15 mouse cellular contexts compared by ENCODE assay signal in genomic region chr1:168924100-168924815, GRCm38 (mm10).
A peak's percentile ranks its signal among the peaks of the same experiment; 100 is the strongest.
DNase-seq lines count a peak whose midpoint lies in the region; ATAC-seq and TF ChIP-seq lines count a peak whose summit lies in the region.
"Had no signal": no experiment of that assay in that cellular context is flagged by ENCODE, and none has a peak within 500 bp of the region (broad histone marks: within the 10 kb centered on the region; RNA-seq: fewer than 3 reads in every experiment).

No protein-coding gene starts in this region.

- no peak for ATAC-seq in forebrain, postnatal 0 days
- ATAC-seq in forebrain, embryonic 16.5 days, result no peak
- ATAC-seq in midbrain, embryonic 11.5 days (ENCODE audit: low FRiP score), result peak; percentile 92
- ATAC-seq in lung, postnatal 0 days, result no peak
- ATAC-seq in erythroblast, adult 5-6 weeks (replicated peaks; ENCODE audit: low FRiP score, poor library complexity, severe bottlenecking), result no peak

- no peak for TF ChIP-seq CTCF in forebrain, postnatal 0 days (IDR thresholded peaks at IDR 0.05; ENCODE audit: low read depth)
- no peak for TF ChIP-seq CTCF in brain, embryonic 14.5 days (IDR thresholded peaks at IDR 0.05; ENCODE audit: borderline replicate concordance, extremely low read depth, insufficient read depth, insufficient read length)
- no peak for TF ChIP-seq CTCF in lung, postnatal 0 days (IDR thresholded peaks at IDR 0.05)

- no peak overlapping the region for H3K4me3 ChIP-seq in forebrain, postnatal 0 days (ENCODE audit: low read depth, low read length)
- H3K4me3 ChIP-seq in forebrain, embryonic 16.5 days (replicated peaks; ENCODE audit: low read length), result no peak overlapping the region
- H3K4me3 ChIP-seq in embryonic facial prominence, embryonic 10.5 days, result no peak overlapping the region
- H3K4me3 ChIP-seq in midbrain, embryonic 11.5 days (ENCODE audit: low read depth, low read length), result no peak overlapping the region
- H3K4me3 ChIP-seq in lung, postnatal 0 days (ENCODE audit: low read depth, low read length), result no peak overlapping the region
- H3K4me3 ChIP-seq: embryonic facial prominence, embryonic 12.5 days; heart, embryonic 12.5 days had no signal

- no peak for TF ChIP-seq EP300 in lung, postnatal 0 days (IDR thresholded peaks at IDR 0.05)

- no peak overlapping the region for H3K4me2 ChIP-seq in forebrain, postnatal 0 days (ENCODE audit: low read depth)
- no peak overlapping the region for H3K4me2 ChIP-seq in forebrain, embryonic 16.5 days (ENCODE audit: low read length)
- H3K4me2 ChIP-seq in midbrain, embryonic 11.5 days, result no peak overlapping the region
- H3K4me2 ChIP-seq in lung, postnatal 0 days (replicated peaks; ENCODE audit: low read depth, low read length), result no peak overlapping the region
- H3K4me2 ChIP-seq: embryonic facial prominence, embryonic 12.5 days; heart, embryonic 12.5 days had no signal

- no peaks in the 10 kb centered on the region for H3K27me3 ChIP-seq in forebrain, postnatal 0 days (ENCODE audit: insufficient read depth, low read length)
- no peaks in the 10 kb centered on the region for H3K27me3 ChIP-seq in forebrain, embryonic 16.5 days (replicated peaks; ENCODE audit: control insufficient read depth, insufficient read depth, low read length)
- H3K27me3 ChIP-seq in embryonic facial prominence, embryonic 10.5 days (replicated peaks; ENCODE audit: low read depth, poor library complexity, severe bottlenecking), result no peaks in the 10 kb centered on the region
- H3K27me3 ChIP-seq in midbrain, embryonic 11.5 days (ENCODE audit: control insufficient read depth, insufficient read depth, low read length), result no peaks in the 10 kb centered on the region
- H3K27me3 ChIP-seq in lung, postnatal 0 days (replicated peaks; ENCODE audit: insufficient read depth, low read length), result no peaks in the 10 kb centered on the region
- H3K27me3 ChIP-seq: embryonic facial prominence, embryonic 12.5 days; heart, embryonic 12.5 days had no signal

- TF ChIP-seq POLR2A in brain, embryonic 14.5 days (IDR thresholded peaks at IDR 0.05; ENCODE audit: borderline replicate concordance, extremely low read depth, insufficient read depth, insufficient read length, poor library complexity, severe bottlenecking), result no peak

- H3K27ac ChIP-seq in forebrain, postnatal 0 days (ENCODE audit: low read depth, low read length), result no peak overlapping the region
- no peak overlapping the region for H3K27ac ChIP-seq in forebrain, embryonic 16.5 days (ENCODE audit: low read length)
- no peak overlapping the region; the same call in 1 of the 2 replicates for H3K27ac ChIP-seq in embryonic facial prominence, embryonic 10.5 days (replicated peaks)
- 0 out of 2 replicates have a peak overlapping the region, but pooled peaks have one; percentile 10 for H3K27ac ChIP-seq in midbrain, embryonic 11.5 days (ENCODE audit: low read depth, low read length)
- no peak overlapping the region for H3K27ac ChIP-seq in lung, postnatal 0 days (ENCODE audit: low read length)
- H3K27ac ChIP-seq: embryonic facial prominence, embryonic 12.5 days had no signal

- H3K4me1 ChIP-seq in forebrain, postnatal 0 days (ENCODE audit: insufficient read depth), result no peaks in the 10 kb centered on the region
- H3K4me1 ChIP-seq in forebrain, embryonic 16.5 days (replicated peaks; ENCODE audit: control insufficient read depth, insufficient read depth, low read length), result no peaks in the 10 kb centered on the region
- H3K4me1 ChIP-seq in embryonic facial prominence, embryonic 10.5 days, result peaks cover 8% of the 10 kb centered on the region
- peaks cover 9% of the 10 kb centered on the region for H3K4me1 ChIP-seq in midbrain, embryonic 11.5 days (ENCODE audit: control insufficient read depth, insufficient read depth, low read length)
- no peaks in the 10 kb centered on the region for H3K4me1 ChIP-seq in lung, postnatal 0 days (ENCODE audit: insufficient read depth, low read depth, low read length)
- H3K4me1 ChIP-seq: embryonic facial prominence, embryonic 12.5 days; heart, embryonic 12.5 days had no signal

- 27% methylated on average over 5 of the region's 5 CpGs for WGBS in forebrain, postnatal 0 days
- WGBS in forebrain, embryonic 16.5 days, result 26% methylated on average over 5 of the region's 5 CpGs
- WGBS in embryonic facial prominence, embryonic 10.5 days, result 61% methylated on average over 5 of the region's 5 CpGs
- 26% methylated on average over 5 of the region's 5 CpGs for WGBS in midbrain, embryonic 11.5 days
- 86% methylated on average over 5 of the region's 5 CpGs for WGBS in lung, postnatal 0 days

- no peaks in the 10 kb centered on the region for H3K9me3 ChIP-seq in forebrain, postnatal 0 days (ENCODE audit: low read length)
- no peaks in the 10 kb centered on the region for H3K9me3 ChIP-seq in forebrain, embryonic 16.5 days (ENCODE audit: control insufficient read depth, low read length)
- no peaks in the 10 kb centered on the region for H3K9me3 ChIP-seq in embryonic facial prominence, embryonic 10.5 days
- H3K9me3 ChIP-seq in midbrain, embryonic 11.5 days (ENCODE audit: control insufficient read depth, low read length), result no peaks in the 10 kb centered on the region
- H3K9me3 ChIP-seq in lung, postnatal 0 days (ENCODE audit: low read length), result no peaks in the 10 kb centered on the region
- H3K9me3 ChIP-seq: embryonic facial prominence, embryonic 12.5 days; heart, embryonic 12.5 days had no signal

- DNase-seq in forebrain, postnatal 0 days, result peak; percentile 1
- peak; percentile 66 for DNase-seq in brain, embryonic 14.5 days (ENCODE audit: low read depth)
- DNase-seq in embryonic facial prominence, embryonic 10.5 days (ENCODE audit: low spot score), result peak; percentile 26
- peak; percentile 88 for DNase-seq in midbrain, embryonic 11.5 days (ENCODE audit: low spot score, missing footprints)
- DNase-seq in lung, postnatal 0 days (ENCODE audit: low spot score), result no peak
- DNase-seq: cerebellum, adult 18-20 months; gastrocnemius, postnatal 25 days; kidney, adult 2 months; layer of hippocampus, postnatal 36 days; lung, postnatal 36 days; thymus, adult 18-20 months had no signal

- no peak overlapping the region for H3K9ac ChIP-seq in forebrain, postnatal 0 days
- H3K9ac ChIP-seq in forebrain, embryonic 16.5 days (replicated peaks; ENCODE audit: low read depth, low read length), result no peak overlapping the region
- no peak overlapping the region; the same call in 1 of the 2 replicates for H3K9ac ChIP-seq in midbrain, embryonic 11.5 days (ENCODE audit: low read length)
- H3K9ac ChIP-seq in lung, postnatal 0 days (replicated peaks; ENCODE audit: low read depth), result no peak overlapping the region
- H3K9ac ChIP-seq: embryonic facial prominence, embryonic 12.5 days; heart, embryonic 12.5 days had no signal

- no peaks in the 10 kb centered on the region for H3K36me3 ChIP-seq in forebrain, postnatal 0 days (ENCODE audit: insufficient read depth)
- H3K36me3 ChIP-seq in forebrain, embryonic 16.5 days (ENCODE audit: control insufficient read depth, insufficient read depth), result no peaks in the 10 kb centered on the region
- no peaks in the 10 kb centered on the region for H3K36me3 ChIP-seq in embryonic facial prominence, embryonic 10.5 days (replicated peaks)
- H3K36me3 ChIP-seq in midbrain, embryonic 11.5 days (ENCODE audit: control insufficient read depth, insufficient read depth, low read length), result no peaks in the 10 kb centered on the region
- H3K36me3 ChIP-seq in lung, postnatal 0 days (ENCODE audit: insufficient read depth, low read length), result no peaks in the 10 kb centered on the region
- H3K36me3 ChIP-seq: embryonic facial prominence, embryonic 12.5 days; heart, embryonic 12.5 days had no signal
